Mouse (Mus musculus): Measurements from ENCODE around the gene Sulf2.

- TF ChIP-seq POLR2A (IDR thresholded peaks at IDR 0.05; ENCODE audit: borderline replicate concordance, insufficient read depth, low read length): no peak
- no peak for TF ChIP-seq CTCF (IDR thresholded peaks at IDR 0.05; ENCODE audit: borderline replicate concordance, insufficient read depth, low read depth, low read length)
Observed at GRCm38 (mm10) chr2:166152734-166153398, 2.6 kb downstream of the Sulf2 start.
